Mouse (Mus musculus) layer of hippocampus, adult 2 months (tissue): ENCODE measurements at regions not wholly inside any gene's neighbourhood (a gene's known extent, or its start where the extent isn't known, plus 50 kb on each side); places are given as distances from the start of the nearest gene placed in this dataset.
A peak's percentile ranks its signal among the peaks of the same experiment; 100 is the strongest.

Source experiments
- DNase-seq, 2 experiments: peaks; one replicate each; pipeline ENCODE4 v3.0.0; 2022; ENCODE audit warnings: low spot score in 2 of 2
- H3K27ac ChIP-seq: fragments of 200-600 bp; 2 replicates; pipeline ENCODE4 v1.8.1; 2022
- H3K4me3 ChIP-seq: fragments of 200-600 bp; 2 replicates; pipeline ENCODE4 v1.8.1; 2022; ENCODE audit warnings: mild to moderate bottlenecking
- CTCF ChIP-seq: fragments of 200-600 bp; conservative IDR thresholded peaks from 2 replicates; pipeline ENCODE4 v1.8.1; 2022; ENCODE audit warnings: antibody characterized with exemption, mild to moderate bottlenecking, moderate library complexity

DNA sequence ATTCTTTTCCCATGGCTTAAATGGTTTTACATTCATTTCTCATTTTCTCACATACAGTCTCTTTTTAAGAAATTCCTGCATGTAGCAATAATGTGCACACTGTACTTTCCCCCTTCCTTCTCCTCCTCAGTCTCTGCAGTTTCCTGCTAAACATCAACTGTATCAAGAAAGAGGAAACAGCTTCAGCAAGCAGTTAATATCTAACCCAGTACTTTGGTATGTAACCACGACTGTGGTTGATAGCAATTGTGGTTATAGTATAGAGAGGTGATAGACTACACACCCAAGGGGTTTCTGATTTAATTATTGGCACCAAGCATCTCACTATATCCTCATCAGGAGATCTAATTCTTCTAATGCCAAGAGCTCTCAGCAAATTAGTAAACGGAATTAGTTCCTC lies 52.8 kb upstream of the Eci2 start:
- TF ChIP-seq CTCF: no peak
- Histone ChIP-seq H3K27ac (no peak overlapping the region), H3K4me3 (no peak overlapping the region)
- DNase-seq: no peak

DNA sequence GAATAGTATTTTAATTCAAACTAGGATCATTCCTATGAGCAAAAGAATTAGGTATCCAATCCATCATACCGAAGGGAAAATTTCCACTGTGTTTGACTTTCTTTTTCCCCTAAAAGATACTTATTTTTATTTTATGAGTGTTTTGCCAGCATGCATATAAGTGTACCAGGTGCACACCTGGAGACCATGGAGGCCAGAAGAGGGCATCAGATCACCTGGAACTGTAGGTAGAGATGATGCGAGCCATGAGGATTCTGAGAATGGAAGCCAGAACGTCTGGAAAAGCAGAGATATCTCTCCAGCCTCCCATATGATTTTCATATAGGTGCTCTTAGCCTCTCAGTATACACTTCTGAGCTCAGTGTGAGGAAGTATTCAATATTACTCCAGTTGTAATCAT lies 58.5 kb upstream of the Eci2 start:
- H3K4me3 ChIP-seq: no peak overlapping the region
- DNase-seq: no peak
- no peak for TF ChIP-seq CTCF

GRCm38 (mm10) chr13:35087246-35088040 lies 60.5 kb upstream of the Eci2 start:
- DNase-seq: peak; percentile 28 to 33
- TF ChIP-seq CTCF: no peak
- no peak overlapping the region for H3K4me3 ChIP-seq
- H3K27ac ChIP-seq: no peak overlapping the region

More for the DNA sequence above, 58.5 kb upstream of the Eci2 start:
- no peak overlapping the region for H3K27ac ChIP-seq

GRCm38 (mm10) chr13:35091155-35091554 lies 64.3 kb upstream of the Eci2 start:
- no peak for TF ChIP-seq CTCF
- DNase-seq: no peak
- H3K4me3 ChIP-seq: no peak overlapping the region
- no peak overlapping the region for H3K27ac ChIP-seq

GRCm38 (mm10) chr13:35119782-35120181 lies 92.9 kb upstream of the Eci2 start:
- peak; percentile 86 for TF ChIP-seq CTCF
- H3K27ac ChIP-seq: no peak overlapping the region
- H3K4me3 ChIP-seq: no peak overlapping the region
- no peak for DNase-seq

- peak; percentile 5 to 17 for DNase-seq
- no peak for TF ChIP-seq CTCF
Observed at GRCm38 (mm10) chr13:35129475-35129874, 102.6 kb upstream of the Eci2 start.

DNA sequence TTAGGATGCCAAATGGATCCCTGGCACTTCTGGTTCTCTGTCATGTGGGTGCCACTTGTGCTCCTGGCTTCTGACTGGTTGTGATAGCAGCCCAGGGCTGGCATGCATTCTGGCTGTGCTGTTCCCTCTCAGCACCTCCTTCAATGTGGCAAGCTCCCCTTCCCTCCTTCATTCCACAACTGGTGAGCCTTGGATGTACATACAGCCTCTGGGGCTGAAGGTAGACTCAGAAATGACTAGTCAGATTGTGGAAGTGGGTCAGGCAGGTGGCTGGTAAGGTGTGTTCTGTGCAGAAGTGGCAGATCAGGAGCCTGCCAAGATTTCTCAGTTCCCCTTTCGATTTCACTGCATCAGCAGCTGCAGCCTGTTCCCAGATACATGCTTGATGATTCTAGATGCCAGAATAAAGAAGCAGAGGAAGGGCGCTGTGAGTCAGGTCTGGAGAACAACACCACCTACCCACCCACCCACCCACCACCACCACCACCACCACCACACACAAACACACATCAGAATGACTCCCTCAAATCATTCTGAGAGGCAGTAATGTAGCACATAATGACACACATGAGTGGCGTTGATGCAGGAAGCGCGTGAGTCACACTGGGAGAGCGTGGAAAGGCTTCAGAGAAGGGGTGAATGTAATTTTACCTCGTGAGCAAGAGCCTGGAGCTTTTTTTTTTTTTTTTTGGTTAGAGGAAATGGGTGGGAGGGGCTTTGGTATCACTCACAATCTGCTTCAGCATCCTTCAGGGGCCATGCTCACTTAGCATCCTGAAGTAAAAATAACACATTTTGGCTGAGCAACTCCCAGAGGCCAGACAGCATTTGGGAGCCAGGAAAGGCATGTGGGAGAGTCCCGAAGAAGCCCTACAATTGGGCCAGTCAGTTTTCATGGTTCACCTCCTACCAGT lies 104.6 kb upstream of the Eci2 start:
- H3K27ac ChIP-seq: peak overlapping the region; percentile 70

More at GRCm38 (mm10) chr13:35129475-35129874, 102.6 kb upstream of the Eci2 start:
- Histone ChIP-seq H3K27ac (no peak overlapping the region), H3K4me3 (no peak overlapping the region)

DNA sequence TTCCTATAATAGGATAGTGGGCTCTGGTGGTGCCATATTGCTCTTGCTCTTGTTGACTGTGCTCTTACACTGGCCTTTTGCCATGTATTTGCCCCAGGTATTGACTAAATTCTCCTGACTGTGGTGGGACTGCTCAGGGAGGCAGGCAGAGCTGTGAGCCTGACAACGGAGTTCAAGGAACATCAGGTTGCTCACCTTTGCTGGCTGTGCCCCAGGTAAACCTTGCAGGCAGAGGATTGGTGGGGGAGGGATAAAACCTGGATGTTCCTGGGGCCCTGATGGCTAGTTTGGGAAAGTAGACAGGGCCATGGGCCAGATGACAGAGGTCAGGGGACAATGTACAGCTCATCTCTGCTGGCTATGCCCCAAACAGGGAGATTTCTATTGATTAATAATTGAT lies 124.7 kb upstream of the Eci2 start:
- H3K4me3 ChIP-seq: no peak overlapping the region
- no peak for DNase-seq
- no peak for TF ChIP-seq CTCF
- H3K27ac ChIP-seq: no peak overlapping the region

More for the DNA sequence above, 104.6 kb upstream of the Eci2 start:
- H3K4me3 ChIP-seq: no peak overlapping the region
- peak; percentile 18 to 53 for DNase-seq
- no peak for TF ChIP-seq CTCF

- H3K4me3 ChIP-seq: no peak overlapping the region
- DNase-seq: no peak
- no peak overlapping the region for H3K27ac ChIP-seq
- TF ChIP-seq CTCF: no peak
Observed at GRCm38 (mm10) chr13:35159456-35159855, 132.6 kb upstream of the Eci2 start.

DNA sequence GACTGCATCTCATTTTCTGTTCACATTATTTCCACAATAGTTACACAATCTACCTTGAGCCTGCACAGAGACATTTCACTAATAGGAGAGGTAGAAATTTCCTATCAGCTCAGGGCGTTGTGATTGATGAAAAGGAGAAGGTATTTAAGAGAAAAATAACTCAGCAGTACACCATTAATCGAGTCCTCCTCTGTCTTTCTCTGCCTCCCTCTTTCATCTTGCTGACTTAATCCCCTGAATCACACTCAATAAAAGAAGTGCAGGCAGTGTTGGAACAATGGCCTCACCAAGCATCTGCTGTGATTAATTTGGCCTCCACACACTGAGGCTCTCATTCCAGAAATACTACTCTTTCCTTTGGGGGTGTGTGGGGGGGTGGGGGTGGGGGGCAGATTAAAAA lies 133.9 kb upstream of the Eci2 start:
- no peak for TF ChIP-seq CTCF
- H3K27ac ChIP-seq: no peak overlapping the region

GRCm38 (mm10) chr13:35166080-35166479 lies 139.2 kb upstream of the Eci2 start:
- no peak overlapping the region for H3K27ac ChIP-seq
- peak; percentile 22; the same call in 1 of the 2 replicates for TF ChIP-seq CTCF
- no peak for DNase-seq
- H3K4me3 ChIP-seq: no peak overlapping the region

More for the DNA sequence above, 133.9 kb upstream of the Eci2 start:
- no peak for DNase-seq
- H3K4me3 ChIP-seq: no peak overlapping the region

DNA sequence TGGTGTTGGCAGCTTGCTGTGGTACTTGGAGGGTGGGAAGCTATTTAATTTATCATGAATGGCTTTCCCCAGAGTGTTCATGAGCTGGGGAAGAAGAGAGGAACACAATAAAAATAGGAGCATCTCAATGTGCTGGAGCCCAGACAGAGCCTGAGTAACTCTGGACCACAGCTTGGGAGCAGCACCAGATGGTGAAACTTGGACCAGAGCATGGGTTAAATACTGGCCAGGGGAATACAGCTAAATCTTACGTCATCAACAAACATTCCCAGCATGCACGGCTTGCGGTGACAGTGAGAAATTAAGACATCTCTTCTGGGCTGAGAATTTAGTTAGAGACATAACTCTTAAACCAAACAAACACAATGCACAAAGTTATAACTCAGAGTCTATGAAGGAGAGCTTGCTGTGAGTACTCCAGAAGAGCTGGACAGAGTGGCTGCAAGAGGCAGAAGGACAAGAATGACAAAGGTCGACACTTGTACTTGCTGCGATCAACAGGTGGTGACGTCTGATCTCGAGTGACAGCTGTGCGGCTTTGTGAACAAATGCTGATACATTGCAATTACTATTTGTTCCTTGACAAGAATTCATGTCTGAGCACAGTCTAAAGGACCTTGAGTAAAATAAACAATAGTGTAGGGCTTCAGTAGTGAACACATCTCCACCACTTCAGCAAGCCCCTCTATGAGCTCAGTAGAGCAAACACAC lies 140.1 kb upstream of the Eci2 start:
- no peak for TF ChIP-seq CTCF
- Histone ChIP-seq H3K27ac (no peak overlapping the region), H3K4me3 (no peak overlapping the region)
- no peak for DNase-seq
